Mouse (Mus musculus) small intestine, adult 2 months (tissue): ENCODE measurements around the gene Pum2.

Experiments used
- CTCF ChIP-seq: fragments of 200-500 bp; IDR thresholded peaks from 2 replicates; pipeline ENCODE4 v1.5.1; 2012; ENCODE audit warnings: low read depth, mild to moderate bottlenecking, control low read depth, inconsistent platforms, low read length, moderate library complexity, mixed read lengths; ENCODE audit not compliant: insufficient replicate concordance, insufficient read length; ENCODE audit errors: extremely low read depth
- POLR2A ChIP-seq: fragments of 200-500 bp; IDR thresholded peaks from 2 replicates; pipeline ENCODE4 v1.6.1; 2012; ENCODE audit warnings: low read depth, mild to moderate bottlenecking, control low read depth, inconsistent platforms, low read length, moderate library complexity

GRCm38 (mm10) chr12:8793410-8794051, 119.6 kb downstream of the Pum2 start:
- TF ChIP-seq CTCF (no peak), POLR2A (no peak)
